Mouse (Mus musculus) lung, postnatal 25 days (tissue): ENCODE data around the gene Gtf2ird1.
"Not testable (repeated sequence)": the region's sequence is repeated elsewhere in the genome, so short reads cannot be mapped to it uniquely, and the experiment has no call there.

Source experiments
- DNase-seq: peaks from one replicate; pipeline ENCODE4 v3.0.0; 2022; ENCODE audit warnings: low spot score

Gtf2ird1 gene

GRCm38 (mm10) chr5:134475006-134475605, 18.6 kb upstream of the Gtf2ird1 start:
- DNase-seq = no peak

DNA sequence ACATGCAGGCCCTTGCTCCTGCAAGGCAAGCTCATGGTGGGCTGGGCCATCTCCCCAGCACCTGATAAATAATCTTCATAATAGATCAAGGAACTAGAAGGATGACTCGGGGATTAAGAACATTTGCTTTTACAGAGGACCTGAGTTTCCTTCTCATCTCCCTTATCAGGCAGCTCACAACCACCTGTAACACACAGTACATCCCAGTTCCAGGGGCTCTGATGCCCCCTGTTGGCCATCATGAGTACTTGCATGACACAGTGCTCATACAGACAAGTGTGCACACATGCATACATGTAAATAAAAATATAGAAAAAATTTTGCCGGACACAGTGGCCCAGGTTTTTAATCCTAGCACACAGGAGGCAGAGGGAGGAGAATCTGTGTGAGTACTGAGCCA, 17.4 kb upstream of the Gtf2ird1 start:
- DNase-seq = no peak

DNA sequence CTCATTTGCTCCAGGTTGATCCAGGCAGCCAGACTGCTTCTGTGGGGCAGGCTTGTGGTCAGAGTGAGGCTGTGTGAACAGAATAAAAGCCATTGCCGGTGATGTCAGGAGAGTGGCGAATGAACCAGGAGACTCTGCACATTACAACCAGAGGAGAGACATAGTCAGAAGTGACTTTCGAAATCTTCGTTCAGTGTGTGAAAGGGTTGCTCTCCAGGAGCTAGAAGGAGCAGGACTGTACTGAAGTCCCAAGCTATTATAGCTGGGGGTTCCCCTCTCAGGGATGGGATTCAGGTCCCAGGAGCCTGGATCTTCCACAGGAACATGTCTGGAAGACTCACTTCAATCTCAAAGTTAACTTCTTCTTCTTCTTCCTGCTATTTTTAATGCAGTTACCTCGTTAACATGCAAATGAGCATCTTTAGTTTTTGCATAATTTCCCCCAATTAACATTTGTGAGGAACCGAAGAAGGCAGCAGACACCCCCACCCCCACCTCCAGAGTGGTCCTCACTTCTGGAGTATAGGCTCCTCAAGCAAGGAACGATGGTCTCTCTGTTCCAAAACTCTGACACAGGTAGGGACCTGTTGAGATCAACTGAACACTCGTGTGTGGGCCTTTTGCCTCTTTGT, 14.1 kb upstream of the Gtf2ird1 start:
- no peak for DNase-seq

GRCm38 (mm10) chr5:134469559-134470150, 13.1 kb upstream of the Gtf2ird1 start:
- no peak for DNase-seq

DNA sequence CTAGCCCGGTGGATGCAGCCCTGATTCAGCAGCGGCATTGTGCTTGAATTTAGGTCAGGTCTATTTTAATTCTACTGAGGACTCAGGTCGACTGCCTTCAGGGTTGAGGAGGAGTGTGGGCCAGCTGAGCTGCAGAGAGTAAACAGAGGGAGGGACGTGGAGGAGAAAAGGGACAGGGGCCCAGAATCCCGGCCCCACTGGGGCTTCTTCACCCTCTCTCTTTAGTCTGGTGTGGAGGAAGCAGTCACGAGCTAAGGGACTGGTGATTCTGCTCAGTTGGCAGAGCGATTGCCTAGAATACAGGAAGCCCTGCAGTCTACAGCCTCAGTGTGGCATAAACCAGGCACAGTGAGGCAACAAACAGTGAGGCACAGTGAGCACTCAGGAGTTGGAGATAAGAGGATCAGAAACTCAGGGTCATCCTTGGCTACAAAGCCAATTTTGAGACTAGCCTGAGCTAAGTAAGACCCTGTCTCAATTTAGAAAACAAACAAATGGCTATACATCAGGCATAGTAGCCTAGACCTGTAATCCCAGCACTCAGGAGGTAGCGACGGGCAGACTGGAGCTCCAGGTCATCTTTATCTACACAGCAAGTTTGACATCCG, 11.7 kb upstream of the Gtf2ird1 start:
- DNase-seq = no peak

- no peak for DNase-seq
Observed at GRCm38 (mm10) chr5:134467030-134467549, 10.6 kb upstream of the Gtf2ird1 start.

GRCm38 (mm10) chr5:134466296-134467029, 9.9 kb upstream of the Gtf2ird1 start:
- no peak for DNase-seq

- no peak for DNase-seq
Observed at GRCm38 (mm10) chr5:134465197-134465596, 8.7 kb upstream of the Gtf2ird1 start.

GRCm38 (mm10) chr5:134464225-134464624, 7.7 kb upstream of the Gtf2ird1 start:
- no peak for DNase-seq

DNA sequence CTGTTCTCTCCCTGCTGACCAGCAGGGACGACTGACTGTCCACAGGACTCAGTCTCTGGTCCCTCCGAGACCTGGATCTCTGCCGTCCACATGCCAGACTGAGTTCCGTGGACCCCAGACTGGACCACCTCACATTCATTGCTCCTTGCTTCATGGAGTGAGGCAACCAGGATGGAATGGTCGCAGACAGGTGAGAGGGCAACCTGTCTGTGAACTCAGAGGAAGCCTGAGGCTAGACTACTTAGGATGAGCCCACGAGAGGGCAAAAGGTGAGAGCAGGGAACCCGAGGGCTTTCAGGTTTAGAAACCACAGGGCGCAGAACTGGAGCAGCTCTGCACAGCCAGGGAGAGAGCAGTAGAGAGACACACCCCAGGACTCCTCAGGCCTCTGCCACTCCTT, 6.2 kb upstream of the Gtf2ird1 start:
- no peak for DNase-seq

GRCm38 (mm10) chr5:134462316-134462715, 5.8 kb upstream of the Gtf2ird1 start:
- no peak for DNase-seq

DNA sequence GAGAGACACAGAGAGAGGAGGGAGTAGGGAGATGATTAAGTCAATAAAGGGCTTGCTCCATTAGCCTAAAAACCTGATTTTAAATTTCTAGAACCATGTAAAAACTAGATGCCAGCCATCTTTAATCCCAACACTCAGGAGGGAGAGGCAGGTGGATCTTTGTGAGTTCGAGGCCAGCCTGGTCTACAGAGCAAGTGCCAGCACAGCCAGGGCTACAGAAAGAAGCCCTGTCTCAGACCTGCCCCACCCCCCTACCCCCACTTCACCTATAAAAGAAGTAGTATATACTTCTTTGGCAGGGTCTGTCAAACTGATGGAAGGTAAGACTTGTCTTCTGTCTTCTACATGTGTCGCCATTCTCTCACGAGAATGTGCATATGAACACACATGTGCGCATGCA, 4.0 kb upstream of the Gtf2ird1 start:
- no peak for DNase-seq

- DNase-seq = no peak
Observed at GRCm38 (mm10) chr5:134459096-134459495, 2.6 kb upstream of the Gtf2ird1 start.

DNA sequence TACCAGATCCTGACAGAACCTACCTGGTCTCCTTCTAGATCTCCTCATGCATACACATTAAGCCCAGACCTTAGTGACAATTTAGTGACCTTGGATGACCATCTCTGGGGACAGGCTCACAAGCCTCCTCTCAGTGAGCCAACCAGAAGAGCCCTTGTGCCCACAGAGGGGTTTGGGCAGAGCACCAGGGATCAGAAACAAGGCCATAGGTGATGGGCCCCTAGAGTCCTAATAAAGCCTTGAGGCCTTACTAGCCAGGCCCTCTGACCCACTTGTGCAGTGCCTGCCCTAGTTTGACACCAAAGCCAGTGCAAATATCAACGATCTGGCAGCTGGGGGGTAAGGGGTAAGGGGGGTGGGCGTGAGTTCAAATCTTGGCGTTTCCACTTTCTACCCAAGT, 1.9 kb upstream of the Gtf2ird1 start:
- DNase-seq = no peak

DNA sequence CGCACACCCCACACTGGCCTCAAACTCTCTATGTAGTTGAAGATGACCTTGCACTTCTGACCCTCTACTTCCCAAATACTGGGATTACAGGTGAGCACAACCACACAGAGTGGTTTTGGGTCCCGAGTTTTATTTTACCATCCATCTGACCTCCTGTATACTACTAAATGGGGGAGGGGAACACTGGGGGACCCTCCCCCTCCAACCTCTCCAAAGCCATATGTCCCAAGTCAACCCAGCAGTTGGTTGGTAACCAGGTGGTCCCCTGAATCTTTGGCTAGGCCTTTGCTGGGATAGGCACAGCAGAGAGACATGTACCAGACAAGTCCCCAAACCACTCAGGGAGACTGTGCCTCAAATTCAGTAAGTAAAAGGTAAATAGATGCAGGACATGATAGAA, 855 bp upstream of the Gtf2ird1 start:
- DNase-seq = no peak

- peak; percentile 46 for DNase-seq
Observed at GRCm38 (mm10) chr5:134455914-134456423, 547 bp downstream of the Gtf2ird1 start.

DNA sequence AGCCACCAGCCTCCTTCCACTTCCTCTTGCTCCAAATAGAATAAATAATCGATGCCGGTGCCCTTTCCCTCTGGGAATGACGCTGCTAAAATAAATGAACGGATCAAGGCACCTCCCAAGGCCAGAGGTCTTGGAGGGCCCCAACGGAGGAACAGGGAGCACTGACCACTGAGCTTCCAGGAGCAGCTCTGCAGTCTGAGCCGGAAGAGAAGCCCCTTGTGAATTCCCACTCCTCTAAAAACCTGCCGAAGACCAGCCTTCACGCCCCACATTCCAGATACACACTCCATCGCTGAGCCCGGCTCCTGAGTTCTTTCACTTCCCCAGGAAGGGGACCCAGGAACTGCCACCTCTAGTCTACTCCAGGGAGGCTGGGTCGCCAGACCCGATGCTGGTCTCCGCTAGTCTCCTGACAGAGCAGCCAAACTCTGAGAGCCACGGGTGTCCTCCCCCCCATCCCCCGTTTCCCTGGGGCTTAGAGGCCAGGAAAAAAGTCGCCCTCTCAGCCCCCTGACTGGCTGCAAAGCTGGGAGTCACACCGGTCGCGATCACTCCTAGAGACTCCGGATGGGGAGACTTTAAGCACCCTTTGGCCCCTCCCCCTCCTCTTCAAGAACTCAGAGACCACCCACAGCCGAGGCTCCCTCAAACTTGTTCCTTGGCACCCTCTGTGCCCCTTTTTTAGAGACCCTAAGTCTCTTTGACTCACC, 1.2 kb downstream of the Gtf2ird1 start:
- DNase-seq = no peak

- no peak for DNase-seq
Observed at GRCm38 (mm10) chr5:134454421-134454820, 2.1 kb downstream of the Gtf2ird1 start.

DNA sequence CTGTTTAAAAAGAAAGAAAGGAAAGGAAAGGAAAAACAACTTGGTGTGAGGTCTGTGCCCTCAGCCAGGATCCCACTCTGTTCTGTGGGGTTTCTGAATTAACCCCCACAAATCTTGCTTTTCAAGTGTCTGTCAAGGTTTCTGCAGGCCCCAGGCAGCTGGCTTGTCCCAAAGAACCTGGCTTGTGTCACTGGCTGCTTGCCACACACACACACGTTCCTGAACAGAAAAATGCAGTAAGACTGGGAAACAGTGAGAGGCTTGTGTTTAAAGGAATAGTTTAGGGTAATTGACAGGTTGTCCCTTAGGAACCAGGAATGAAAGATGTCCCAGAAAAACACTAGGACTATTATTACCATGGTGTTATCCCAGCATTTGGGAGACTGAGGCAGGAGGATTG, 2.9 kb downstream of the Gtf2ird1 start:
- DNase-seq = no peak

DNA sequence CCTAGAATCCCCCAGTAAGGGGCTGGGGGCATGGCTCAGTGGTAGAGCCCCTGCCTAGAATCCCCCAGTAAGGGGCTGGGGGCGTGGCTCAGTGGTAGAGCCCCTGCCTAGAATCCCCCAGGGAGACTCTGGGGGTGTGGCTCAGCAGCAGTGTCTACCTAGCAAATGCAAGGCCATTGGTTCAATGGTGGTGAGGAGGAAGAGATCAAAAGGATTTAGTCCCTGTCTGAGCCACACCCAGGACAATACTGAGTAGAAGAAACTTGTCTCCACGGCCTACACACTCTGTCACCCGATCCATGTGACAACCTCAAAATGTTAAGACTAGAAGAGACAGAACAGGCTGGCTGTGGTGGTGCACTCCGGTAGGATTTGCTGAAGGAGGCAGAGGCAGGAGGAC, 9.8 kb downstream of the Gtf2ird1 start:
- DNase-seq = not testable (repeated sequence)

GRCm38 (mm10) chr5:134445895-134446294, 10.6 kb downstream of the Gtf2ird1 start:
- no peak for DNase-seq
